Mouse (Mus musculus): ENCODE data around the gene Crlf1. TPM values are rescaled to one million over a fixed set of nuclear protein-coding genes. Genes with fewer than 3 reads are reported as not detected.

The Crlf1 gene
- polyA plus RNA-seq (2016; fragmentation: Nextera tagmentation; extraction: Ambion mirVana): 1.9 and 4.5 TPM in 2 replicates

DNA sequence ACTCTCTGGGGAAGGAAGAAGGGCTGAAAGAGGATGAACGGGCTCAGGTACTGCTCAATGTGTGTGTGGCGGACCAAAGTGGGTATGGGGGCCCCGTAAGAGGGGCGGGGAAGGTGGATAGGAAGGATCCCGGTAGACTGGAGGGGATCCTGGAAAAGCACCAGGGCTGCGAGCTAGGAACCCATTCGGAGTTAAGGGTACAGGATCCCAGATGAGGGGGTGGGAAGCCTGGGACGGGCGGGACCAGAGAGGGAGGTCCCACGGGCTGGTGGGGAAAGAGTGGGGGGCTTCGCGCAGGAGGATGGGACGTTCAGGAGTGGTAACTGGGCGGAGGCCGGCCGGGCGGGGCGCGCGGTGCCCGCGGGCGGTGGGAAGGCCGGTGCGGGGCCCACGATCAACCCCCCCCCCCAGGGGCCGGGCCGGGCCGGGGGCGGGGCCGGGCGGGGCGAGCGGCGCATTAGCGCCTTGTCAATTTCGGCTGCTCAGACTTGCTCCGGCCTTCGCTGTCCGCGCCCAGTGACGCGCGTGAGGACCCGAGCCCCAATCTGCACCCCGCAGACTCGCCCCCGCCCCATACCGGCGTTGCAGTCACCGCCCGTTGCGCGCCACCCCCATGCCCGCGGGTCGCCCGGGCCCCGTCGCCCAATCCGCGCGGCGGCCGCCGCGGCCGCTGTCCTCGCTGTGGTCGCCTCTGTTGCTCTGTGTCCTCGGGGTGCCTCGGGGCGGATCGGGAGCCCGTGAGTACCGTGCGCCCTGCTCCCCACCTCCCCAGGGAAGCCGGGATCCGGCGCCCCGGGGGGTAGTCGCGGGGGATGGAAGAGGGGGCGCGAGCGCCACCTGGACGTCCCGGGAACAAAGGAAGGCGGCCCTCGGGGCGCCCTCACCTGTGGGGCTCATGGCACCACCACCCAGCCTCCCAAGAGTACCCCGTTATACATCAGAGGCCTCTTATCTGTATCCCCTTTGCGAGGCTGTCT, at the start of gene Crlf1:
Gene Crlf1 (plus strand): TSS at position 495 of the 977 bp plus-strand sequence.
- Histone ChIP-seq H3K4me1 (peaks cover 55% of the 10 kb centered on the region), H3K4me3 (peak within 1 kb of the TSS; percentile 31), H3K4me2 (replicated peaks) (peak within 1 kb of the TSS; percentile 60), H3K9ac (peak within 1 kb of the TSS; percentile 36), H3K27ac (no peak within 1 kb of the TSS), H3K9me3 (no peaks in the 10 kb centered on the region), H3K36me3 (no peaks in the 10 kb centered on the region), H3K27me3 (replicated peaks) (peaks cover 99% of the 10 kb centered on the region)
- ATAC-seq (ENCODE audit: low FRiP score, low read depth): peak; percentile 14; the same call in 1 of the 2 replicates
- under 1% methylated on average over 72 of the region's 93 CpGs for WGBS

DNA sequence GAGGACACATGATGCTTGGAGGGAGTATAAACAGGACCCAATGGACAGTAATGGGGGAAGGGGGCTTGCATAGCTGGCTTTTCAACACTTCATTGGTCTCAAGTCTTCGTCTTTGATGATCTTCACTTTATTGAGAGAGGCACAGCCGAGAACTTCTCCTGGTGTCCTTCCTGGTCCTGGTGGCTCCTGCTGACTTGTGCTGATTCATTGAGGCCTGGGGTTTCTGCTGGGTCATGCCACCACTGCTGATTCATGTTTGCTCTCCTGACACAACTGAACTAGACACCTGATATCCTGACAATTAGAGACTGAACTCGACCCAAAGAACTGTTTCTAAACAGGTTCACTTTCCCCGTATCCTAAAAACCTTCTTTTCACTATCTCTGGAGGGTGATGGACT, 49.6 kb upstream of the Crlf1 start:
- Histone ChIP-seq H3K27me3 (replicated peaks) (no peaks in the 10 kb centered on the region), H3K9ac (no peak overlapping the region), H3K36me3 (no peaks in the 10 kb centered on the region), H3K4me1 (peaks cover 10% of the 10 kb centered on the region), H3K27ac (no peak overlapping the region), H3K4me3 (no peak overlapping the region), H3K9me3 (no peaks in the 10 kb centered on the region), H3K4me2 (replicated peaks) (no peak overlapping the region)
- no peak for ATAC-seq (ENCODE audit: low FRiP score, low read depth)
- WGBS: 86% methylated on average over 4 of the region's 4 CpGs

DNA sequence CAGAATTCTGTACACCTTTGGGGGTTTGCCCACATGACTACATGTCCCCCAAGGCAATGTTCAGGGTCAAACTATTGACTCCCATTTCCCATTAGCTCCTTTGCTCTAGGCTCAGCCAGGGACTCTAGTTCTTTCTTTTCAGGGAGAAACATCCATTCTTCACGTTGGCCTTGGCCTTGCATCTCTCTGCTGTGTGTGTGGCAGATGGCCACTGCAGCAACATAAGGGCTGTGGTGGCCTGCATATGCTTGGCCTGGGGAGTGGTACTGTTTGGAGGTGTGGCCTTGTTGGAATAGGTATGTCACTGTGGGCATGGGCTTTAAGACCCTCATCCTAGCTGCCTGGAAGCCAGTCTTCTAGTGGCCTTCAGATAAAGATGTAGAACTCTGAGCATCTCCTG, 47.0 kb upstream of the Crlf1 start:
- Histone ChIP-seq H3K4me3 (no peak overlapping the region), H3K27me3 (replicated peaks) (no peaks in the 10 kb centered on the region), H3K4me2 (replicated peaks) (no peak overlapping the region), H3K27ac (no peak overlapping the region), H3K36me3 (peaks cover 3% of the 10 kb centered on the region; the same call in 1 of the 2 replicates), H3K9ac (no peak overlapping the region), H3K9me3 (no peaks in the 10 kb centered on the region), H3K4me1 (no peaks in the 10 kb centered on the region)
- ATAC-seq (ENCODE audit: low FRiP score, low read depth): no peak
- WGBS: 74% methylated on average over 1 of the region's 1 CpGs

DNA sequence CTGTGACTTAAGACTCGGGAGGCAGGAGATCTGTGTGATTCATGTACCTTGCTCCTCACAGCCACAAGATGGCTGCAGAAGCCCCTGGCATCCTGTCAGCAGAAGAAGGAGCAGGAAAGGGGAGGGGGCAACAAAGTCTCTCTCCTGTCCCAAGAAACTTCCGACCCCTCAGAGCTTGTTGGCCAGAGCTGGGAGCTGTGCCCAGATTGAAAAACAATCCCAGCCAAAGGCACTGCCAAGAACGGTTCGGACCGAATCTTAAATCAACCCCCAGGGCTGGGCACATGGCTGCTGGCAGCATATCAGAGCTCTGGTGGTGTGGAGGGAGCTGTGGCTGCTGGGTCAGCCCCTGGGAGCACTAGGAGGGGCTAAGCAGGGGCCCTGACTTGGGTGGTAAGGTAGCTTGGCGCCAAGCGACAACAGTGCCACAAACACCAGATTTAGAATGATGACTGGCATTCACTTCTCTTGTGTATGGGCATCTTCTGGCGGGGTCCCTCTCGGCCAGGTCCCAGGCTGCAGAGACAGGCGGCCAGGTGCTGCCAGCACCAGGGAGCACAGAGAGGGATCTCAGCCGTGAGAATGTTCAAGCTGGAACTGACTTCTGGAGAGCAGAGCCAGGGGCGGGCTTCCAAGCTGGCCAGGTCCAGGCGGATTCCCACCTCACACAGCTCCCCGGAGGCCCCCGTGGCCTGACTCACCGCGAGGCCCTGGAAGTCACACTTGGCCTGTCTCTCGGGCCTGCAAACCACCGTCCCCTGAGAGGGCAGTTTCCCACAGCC, 45.1 kb upstream of the Crlf1 start:
- H3K4me1 ChIP-seq: no peaks in the 10 kb centered on the region
- H3K27me3 ChIP-seq (replicated peaks): peaks cover 14% of the 10 kb centered on the region
- no peak overlapping the region for H3K9ac ChIP-seq
- 75% methylated on average over 19 of the region's 19 CpGs for WGBS
- H3K4me2 ChIP-seq (replicated peaks): no peak overlapping the region
- no peak for ATAC-seq (ENCODE audit: low FRiP score, low read depth)
- H3K36me3 ChIP-seq: peaks cover 19% of the 10 kb centered on the region
- no peak overlapping the region for H3K4me3 ChIP-seq
- H3K9me3 ChIP-seq: no peaks in the 10 kb centered on the region
- H3K27ac ChIP-seq: no peak overlapping the region

DNA sequence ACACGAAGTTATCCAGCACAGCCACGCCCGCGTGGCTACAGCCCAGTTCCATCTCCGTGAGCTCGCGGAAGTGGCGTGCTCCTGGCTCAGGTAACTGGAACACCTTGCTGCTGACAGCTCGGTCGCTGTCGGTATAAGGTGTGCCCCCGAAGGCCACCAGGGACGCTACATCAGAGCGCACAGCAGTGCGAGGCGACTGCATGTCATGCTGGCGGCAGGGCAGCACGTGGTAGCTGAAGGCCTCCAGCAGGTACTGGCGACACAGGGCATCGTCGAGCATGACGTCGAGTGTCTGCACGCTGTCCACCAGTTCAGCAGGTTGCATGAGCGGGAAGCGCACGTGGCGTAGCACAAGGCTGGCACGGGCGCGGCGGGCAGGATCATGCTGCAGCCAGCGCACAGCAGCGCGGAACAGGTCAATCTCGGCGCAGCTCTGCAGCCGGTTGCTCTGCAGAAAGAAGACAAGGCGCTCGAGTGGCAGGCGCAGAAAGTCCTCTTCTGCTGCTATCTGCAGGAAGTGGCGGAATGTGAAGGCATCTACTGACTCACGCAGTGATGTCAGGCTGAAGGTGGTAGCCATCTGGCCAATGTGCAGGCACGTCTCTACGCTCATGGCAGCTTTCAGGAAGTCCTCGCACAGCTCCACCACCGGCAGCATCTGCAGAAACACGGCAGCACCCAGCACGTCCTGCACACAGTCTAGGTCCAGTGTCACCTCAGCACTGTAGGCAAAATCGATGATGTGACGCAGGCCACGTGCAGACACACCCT, 40.6 kb upstream of the Crlf1 start:
- ATAC-seq (ENCODE audit: low FRiP score, low read depth): no peak

DNA sequence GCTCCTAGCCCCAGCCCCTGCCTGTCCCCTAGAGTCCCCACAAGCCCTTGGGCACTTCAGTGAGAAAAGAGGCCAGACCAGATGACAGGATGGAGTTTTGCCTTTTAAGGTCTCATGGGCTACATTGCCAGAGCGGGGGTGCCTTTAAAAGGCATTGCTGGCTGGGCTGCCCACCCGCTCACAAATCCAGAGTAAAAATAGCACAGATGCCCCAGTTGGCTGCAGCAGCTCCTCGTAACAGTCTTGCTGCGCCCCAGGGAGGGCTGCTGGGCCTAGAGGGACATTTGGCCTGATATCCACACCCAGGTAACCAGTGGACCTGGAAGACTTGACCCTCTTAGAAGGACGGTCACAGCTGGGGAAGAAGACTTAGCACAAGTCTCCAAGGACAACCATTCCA, 39.1 kb upstream of the Crlf1 start:
- Histone ChIP-seq H3K27ac (no peak overlapping the region), H3K27me3 (replicated peaks) (peaks cover 15% of the 10 kb centered on the region), H3K9me3 (no peaks in the 10 kb centered on the region), H3K36me3 (peaks cover 19% of the 10 kb centered on the region), H3K4me3 (no peak overlapping the region), H3K9ac (no peak overlapping the region), H3K4me1 (no peaks in the 10 kb centered on the region), H3K4me2 (replicated peaks) (no peak overlapping the region)
- 87% methylated on average over 5 of the region's 5 CpGs for WGBS
- no peak for ATAC-seq (ENCODE audit: low FRiP score, low read depth)

More for the DNA sequence above, 40.6 kb upstream of the Crlf1 start:
- H3K27ac ChIP-seq: no peak overlapping the region
- 66% methylated on average over 52 of the region's 52 CpGs for WGBS
- no peak overlapping the region for H3K9ac ChIP-seq
- no peak overlapping the region for H3K4me2 ChIP-seq (replicated peaks)
- no peaks in the 10 kb centered on the region for H3K4me1 ChIP-seq
- H3K27me3 ChIP-seq (replicated peaks): peaks cover 15% of the 10 kb centered on the region
- no peak overlapping the region for H3K4me3 ChIP-seq
- H3K36me3 ChIP-seq: peaks cover 19% of the 10 kb centered on the region
- no peaks in the 10 kb centered on the region for H3K9me3 ChIP-seq

DNA sequence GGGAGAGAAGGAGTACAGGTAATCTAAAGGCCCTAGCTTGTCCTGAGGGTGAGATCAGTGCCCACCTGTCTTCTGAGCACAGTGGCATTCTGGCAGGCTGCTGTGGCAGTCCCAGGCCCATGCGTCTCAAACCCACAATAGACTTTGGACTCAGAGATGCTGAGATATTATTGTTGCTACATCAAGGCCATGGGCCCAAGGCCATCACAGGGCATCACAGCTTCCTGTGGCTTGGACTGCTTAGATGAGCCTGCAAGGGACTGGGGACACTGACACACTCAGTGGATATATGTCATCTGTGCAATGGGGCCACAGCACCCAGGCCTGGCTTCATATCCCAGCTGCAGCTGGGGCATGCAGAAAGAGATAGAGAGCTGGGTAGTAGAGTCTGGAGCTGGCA, 36.0 kb upstream of the Crlf1 start:
- Histone ChIP-seq H3K27me3 (replicated peaks) (peaks cover 9% of the 10 kb centered on the region), H3K4me1 (no peaks in the 10 kb centered on the region), H3K27ac (no peak overlapping the region), H3K4me2 (replicated peaks) (no peak overlapping the region), H3K9me3 (no peaks in the 10 kb centered on the region), H3K4me3 (no peak overlapping the region), H3K36me3 (peaks cover 7% of the 10 kb centered on the region), H3K9ac (no peak overlapping the region)
- no peak for ATAC-seq (ENCODE audit: low FRiP score, low read depth)
- WGBS: 93% methylated on average over 1 of the region's 1 CpGs

DNA sequence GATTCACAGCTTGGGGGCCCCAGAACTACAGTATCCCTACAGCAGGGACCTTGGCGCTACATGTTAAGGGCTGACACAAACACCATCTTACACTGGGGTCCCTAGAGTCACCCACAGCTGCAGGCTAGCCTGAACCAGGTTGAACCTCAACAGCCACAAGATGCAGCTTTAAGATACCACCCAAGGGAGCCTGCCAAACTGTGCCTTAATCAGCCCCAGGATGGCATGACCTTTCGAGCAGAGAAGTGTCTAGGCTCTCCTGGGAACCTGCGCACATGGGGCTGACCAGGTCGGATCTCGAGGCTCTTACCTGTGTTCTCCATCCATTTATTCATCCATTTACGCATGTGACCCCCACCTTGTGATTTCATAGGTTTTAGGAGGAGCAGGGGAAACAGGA, 35.1 kb upstream of the Crlf1 start:
- Histone ChIP-seq H3K9me3 (no peaks in the 10 kb centered on the region), H3K27ac (no peak overlapping the region), H3K4me1 (no peaks in the 10 kb centered on the region), H3K9ac (no peak overlapping the region), H3K4me3 (no peak overlapping the region), H3K4me2 (replicated peaks) (no peak overlapping the region), H3K27me3 (replicated peaks) (peaks cover under 1% of the 10 kb centered on the region), H3K36me3 (no peaks in the 10 kb centered on the region; the same call in 1 of the 2 replicates)
- no peak for ATAC-seq (ENCODE audit: low FRiP score, low read depth)
- WGBS: 93% methylated on average over 6 of the region's 6 CpGs

DNA sequence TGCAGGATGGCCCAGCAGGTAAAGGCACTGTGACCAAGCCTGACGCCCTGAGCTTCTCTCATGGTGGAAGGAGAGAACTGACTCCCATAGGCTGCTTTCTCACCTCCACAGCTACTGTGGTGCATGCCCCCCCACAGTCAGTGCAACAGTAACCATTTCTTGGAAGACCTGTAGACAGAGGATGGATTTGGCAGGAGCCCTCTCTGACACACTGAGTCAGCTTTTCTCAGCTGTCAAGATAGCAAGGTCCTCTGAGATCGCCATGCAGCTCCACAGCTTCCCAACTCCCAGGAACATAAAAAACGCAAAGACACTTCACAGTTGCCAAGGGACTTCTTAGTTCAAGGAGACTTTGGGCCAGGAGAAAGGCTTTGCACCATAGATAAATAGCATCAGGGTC, 34.5 kb upstream of the Crlf1 start:
- Histone ChIP-seq H3K9ac (no peak overlapping the region), H3K4me2 (replicated peaks) (no peak overlapping the region), H3K4me1 (no peaks in the 10 kb centered on the region), H3K36me3 (no peaks in the 10 kb centered on the region; the same call in 1 of the 2 replicates), H3K4me3 (no peak overlapping the region), H3K27me3 (replicated peaks) (no peaks in the 10 kb centered on the region; the same call in 1 of the 2 replicates), H3K9me3 (no peaks in the 10 kb centered on the region), H3K27ac (no peak overlapping the region)
- no peak for ATAC-seq (ENCODE audit: low FRiP score, low read depth)
- WGBS: 79% methylated on average over 3 of the region's 3 CpGs

DNA sequence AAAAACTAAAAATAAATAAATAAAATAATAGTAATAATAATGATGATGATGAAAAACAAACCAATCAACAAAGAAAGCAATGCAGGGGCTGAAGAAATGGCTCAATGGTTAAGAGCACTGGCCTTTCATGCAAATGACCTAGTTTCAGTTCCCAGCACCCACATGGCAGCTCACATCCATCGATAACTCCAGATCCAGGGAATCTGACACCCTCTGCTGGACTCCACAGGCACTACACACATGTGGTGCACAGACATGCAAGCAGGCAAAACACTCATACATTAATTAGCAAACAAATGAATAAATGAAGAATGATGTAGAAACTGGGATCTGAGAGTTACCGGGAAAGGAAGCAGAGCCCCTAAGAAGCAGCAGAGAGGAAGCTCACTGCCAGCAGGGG, 33.3 kb upstream of the Crlf1 start:
- no peaks in the 10 kb centered on the region for H3K4me1 ChIP-seq
- H3K4me2 ChIP-seq (replicated peaks): no peak overlapping the region
- H3K36me3 ChIP-seq: no peaks in the 10 kb centered on the region; the same call in 1 of the 2 replicates
- no peak for ATAC-seq (ENCODE audit: low FRiP score, low read depth)
- H3K4me3 ChIP-seq: no peak overlapping the region
- H3K27me3 ChIP-seq (replicated peaks): no peaks in the 10 kb centered on the region
- H3K9ac ChIP-seq: no peak overlapping the region
- 98% methylated on average over 2 of the region's 2 CpGs for WGBS
- H3K27ac ChIP-seq: no peak overlapping the region
- no peaks in the 10 kb centered on the region for H3K9me3 ChIP-seq

DNA sequence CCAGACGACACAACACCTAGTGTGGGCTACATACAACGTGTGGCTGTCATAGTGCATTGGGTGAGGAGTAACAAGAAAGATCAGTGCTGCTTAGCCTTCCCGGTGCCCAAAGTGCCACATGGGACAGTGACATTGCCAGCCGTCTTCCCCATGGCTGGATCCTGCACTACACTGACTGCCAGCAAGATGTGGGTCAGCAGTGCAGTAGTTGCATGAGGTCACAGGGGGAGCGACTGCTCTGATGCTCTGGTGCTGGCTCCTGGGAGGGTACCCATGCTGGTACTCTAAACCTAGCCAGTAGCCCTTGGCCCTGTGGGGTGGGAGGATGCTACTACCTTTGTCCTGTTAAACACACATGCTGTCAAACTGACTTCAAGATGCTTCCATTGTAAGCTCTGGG, 32.8 kb upstream of the Crlf1 start:
- Histone ChIP-seq H3K4me1 (no peaks in the 10 kb centered on the region), H3K36me3 (no peaks in the 10 kb centered on the region; the same call in 1 of the 2 replicates), H3K4me2 (replicated peaks) (no peak overlapping the region), H3K4me3 (no peak overlapping the region), H3K27ac (no peak overlapping the region), H3K9ac (no peak overlapping the region), H3K9me3 (no peaks in the 10 kb centered on the region), H3K27me3 (replicated peaks) (no peaks in the 10 kb centered on the region)
- no peak for ATAC-seq (ENCODE audit: low FRiP score, low read depth)
- WGBS: 92% methylated on average over 5 of the region's 5 CpGs

Data from neural tube, embryonic 12.5 days (tissue).